Mouse (Mus musculus): ENCODE data around the gene Uri1. TPM values are rescaled to one million over a fixed set of nuclear protein-coding genes. Genes with fewer than 3 reads are reported as not detected.
A peak's percentile ranks its signal among the peaks of the same experiment; 100 is the strongest.

Uri1 gene
- total RNA-seq, 2 experiments from 2014 or later: 39.5 to 40.5 TPM

DNA sequence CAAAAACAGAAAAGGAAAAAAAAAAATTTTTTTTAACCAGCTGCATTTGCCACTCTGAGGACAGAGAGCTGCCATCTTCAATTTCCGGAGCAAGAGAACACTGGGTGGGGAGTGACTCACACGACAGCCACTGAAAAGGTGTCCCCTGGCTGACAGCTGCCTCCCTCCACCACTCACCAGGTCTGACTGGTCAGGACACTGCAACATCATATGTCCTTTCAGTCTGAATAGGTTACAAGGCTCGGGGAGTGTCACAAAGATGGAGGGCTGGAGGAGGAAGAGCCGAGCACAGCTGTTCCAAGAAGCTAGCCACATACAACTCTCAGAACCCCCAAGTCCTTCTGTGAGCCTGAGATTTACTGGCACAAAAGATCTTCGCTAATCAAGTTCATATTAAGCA lies 87.6 kb downstream of the Uri1 start:
- DNase-seq (ENCODE audit: extremely low spot score in 1 of 2, low spot score in 2 of 2): no peak
- intact Hi-C loops (cut with DNase I): no loop called here

DNA sequence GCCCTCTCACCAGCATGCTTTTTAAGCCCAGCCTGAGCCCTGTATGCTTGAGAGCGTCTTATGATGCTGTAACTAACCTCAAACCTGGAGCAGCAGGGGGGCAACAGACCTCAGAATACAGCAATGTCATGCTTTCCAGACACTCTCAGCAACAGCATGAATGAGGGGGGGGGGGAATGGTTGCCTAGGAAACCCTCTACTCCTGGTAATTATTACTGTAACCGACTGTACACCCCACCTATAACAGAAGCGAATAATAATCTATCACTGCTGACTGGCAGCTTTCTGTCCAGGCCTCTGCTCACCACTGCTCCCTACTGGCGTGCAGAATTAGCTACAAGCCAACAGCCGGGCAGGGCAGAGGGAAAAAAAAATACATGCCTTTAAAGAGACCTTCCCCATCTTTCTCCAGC lies 88.6 kb downstream of the Uri1 start:
- intact Hi-C loops (cut with DNase I): no loop called here
- DNase-seq (ENCODE audit: extremely low spot score in 1 of 2, low spot score in 2 of 2): peak in 1 of 2 experiments; percentile 60

DNA sequence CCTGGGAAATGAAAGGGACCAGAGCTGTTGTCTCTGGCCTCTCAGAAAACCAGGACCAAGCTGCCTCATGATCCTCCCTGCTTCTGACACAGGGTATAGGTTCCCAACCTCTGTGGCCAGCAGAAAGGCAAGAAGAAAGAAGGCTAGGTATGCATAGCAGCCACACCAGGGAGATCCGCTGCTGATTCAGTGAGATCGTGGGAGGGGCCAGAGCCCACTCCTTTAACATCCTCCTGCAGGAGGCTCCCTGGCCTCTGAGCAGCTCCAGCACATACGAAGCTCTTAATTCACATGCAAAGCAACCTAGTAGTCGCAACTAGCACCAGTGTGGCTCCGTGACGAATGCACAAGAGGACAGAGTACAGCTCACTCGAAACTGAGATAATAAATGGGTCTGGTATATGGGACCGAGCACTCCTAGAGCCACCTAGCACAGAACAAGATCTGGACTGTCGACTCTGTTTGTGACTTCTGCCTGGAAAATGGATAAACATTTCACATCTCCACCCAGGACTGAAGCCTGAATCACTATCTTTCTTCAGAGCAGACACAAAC lies 89.5 kb downstream of the Uri1 start:
- DNase-seq (ENCODE audit: extremely low spot score in 1 of 2, low spot score in 2 of 2): no peak
- intact Hi-C loops (cut with DNase I): no loop called here

DNA sequence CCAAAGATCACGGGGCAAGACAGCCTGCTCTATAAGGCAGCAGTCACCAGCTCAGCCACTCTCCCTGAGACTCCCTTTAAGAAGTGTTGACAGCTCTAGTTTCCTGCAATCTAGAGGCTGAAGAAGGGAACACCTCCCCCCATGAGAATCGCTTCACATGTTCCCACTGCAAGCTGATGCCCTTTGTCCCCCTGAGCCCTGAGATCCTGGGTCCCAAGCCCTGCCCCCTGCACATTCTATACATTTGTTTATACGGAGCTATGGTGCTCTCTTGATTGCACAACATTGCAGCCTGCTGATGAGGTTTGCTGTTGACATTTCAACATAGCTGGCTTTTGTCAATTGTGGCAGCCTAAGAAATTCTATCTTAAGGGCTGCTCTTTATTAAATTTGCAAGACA lies 91.7 kb downstream of the Uri1 start:
- DNase-seq (ENCODE audit: extremely low spot score in 1 of 2, low spot score in 2 of 2): no peak
- intact Hi-C loops (cut with DNase I): no loop called here

DNA sequence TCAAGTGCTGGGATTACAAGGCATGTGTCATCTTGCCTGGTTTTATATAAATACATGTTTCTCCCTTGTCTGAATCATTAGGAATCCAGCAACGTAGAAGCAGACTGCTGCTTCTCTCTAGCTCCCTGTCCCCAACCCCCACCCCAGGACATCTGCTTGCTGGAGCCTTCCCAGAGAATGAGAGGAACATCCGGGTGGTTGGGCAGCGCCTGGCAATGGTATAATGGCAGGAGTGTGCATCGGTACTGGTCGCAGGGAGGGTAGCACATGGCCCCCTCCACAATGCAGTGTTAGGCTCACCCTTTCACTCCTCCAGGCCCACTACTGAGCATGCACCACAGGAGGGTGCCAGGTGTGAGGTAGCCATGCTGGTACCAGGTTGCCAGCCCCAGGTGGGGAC lies 93.6 kb downstream of the Uri1 start:
- intact Hi-C loops (cut with DNase I): no loop called here
- DNase-seq (ENCODE audit: extremely low spot score in 1 of 2, low spot score in 2 of 2): peak in 1 of 2 experiments; percentile 62

DNA sequence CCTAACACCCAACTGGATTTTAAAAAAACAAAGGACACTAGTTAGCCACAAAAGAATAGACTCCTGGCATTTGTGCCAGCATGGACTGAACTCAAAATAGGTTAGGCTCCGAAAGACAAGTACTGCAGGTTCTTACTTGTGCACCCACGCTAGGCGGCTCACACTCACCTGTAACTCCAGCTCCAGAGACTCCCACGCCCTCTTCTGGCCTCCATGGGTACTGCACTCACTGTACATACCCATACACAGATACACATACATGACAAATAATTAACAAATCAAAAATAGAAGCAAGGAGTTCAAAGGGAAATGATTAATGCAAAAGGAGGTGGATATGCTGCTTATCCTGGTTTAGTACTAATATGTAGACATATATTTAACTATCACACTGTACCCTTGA lies 100.4 kb downstream of the Uri1 start:
- DNase-seq (ENCODE audit: extremely low spot score in 1 of 2, low spot score in 2 of 2): no peak
- intact Hi-C loops (cut with DNase I): loop anchor here (5.0 kb wide), 1 partner anchor 151 kb away; the partner anchor contains the start of gene Zfp536

DNA sequence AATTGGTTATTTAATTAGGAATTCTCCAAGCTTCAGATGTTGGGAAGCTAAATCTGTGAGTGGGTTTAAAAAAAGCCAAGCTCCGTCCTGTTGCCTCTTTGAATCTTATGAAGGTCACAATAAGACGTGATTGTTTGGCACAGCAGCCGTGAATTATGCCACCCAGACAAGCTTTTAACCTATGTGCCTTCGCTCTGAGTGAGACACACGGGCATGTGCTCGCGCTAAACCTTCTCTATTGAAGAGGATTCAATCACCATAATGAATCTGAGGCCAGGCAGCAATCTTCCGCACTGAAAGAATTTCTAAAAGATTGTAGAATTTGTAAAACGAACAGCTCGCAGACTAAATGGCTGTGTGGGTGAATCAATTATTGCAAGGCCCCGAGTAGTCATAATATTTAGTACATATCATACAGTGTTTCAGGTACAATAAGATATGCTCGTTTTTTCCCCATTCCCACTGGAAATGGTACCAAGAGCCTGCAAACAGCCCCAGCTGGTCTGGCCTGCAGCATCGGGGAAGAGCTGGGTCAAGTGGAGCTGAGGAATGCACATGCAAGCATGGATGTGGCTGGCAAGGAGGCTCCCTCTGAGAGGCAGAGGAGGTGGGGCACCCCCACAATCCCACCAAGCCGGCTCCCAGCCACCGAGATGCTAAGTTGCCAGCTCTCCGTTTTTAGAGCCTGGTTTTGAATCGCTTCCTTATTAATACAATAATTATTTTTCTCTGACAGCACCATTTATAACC lies 101.5 kb downstream of the Uri1 start:
- no peak for DNase-seq (ENCODE audit: extremely low spot score in 1 of 2, low spot score in 2 of 2)
- intact Hi-C loops (cut with DNase I): loop anchor here (5.0 kb wide), 1 partner anchor 150 kb away; the partner anchor contains the start of gene Zfp536

DNA sequence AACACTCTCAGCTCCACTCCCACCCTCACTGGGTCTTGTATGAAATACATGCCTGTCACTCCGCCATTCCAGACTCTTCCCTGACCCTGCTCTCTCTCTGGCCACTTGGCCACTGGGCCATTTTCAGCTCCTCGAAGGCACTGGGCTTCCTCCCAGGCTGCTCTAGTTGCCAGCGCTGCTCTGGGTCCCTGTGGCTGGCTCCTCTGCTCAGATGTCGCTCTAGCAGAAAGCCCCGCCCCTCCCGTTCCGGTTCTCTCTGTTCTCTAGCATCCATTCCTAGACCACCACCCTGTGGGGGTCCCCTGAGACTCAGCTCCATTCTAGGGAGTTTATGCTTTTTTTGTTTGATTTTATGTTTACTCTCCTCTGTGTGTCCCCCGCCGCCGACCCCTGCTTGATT lies 104.4 kb downstream of the Uri1 start:
- intact Hi-C loops (cut with DNase I): no loop called here
- DNase-seq (ENCODE audit: extremely low spot score in 1 of 2, low spot score in 2 of 2): peak in 1 of 2 experiments; percentile 26

DNA sequence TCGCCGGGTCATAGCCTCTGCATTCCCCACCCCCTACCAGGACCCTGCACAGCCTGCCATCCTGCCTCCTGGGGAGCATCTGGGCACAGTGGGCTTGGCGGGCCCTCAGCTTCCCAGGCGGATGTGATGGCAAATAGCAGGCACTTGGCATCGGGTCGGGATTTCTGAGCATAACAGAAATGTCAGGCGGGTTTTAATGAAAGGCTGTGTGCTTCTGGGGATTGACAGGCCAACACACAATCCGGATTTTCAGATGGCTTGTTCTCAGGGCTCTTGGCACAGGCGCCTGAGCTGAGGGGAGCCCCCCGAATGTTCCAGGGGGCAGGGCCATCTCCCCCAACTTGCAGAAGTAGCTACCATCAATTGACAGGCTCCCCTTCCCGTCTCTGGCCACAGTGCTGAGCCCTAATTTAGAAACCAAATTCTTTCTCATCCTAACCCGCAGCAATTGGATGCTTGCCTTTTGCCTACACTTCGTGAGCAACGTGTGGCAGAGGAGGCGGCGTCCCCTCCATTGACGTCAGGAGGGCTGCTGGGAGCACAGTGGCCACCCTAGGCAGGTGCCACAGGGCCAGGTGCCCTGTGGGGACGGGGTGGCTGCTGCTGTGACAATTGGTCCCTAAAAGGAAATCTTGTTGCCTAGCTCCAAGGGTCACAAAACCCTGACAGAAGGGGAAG lies 106.5 kb downstream of the Uri1 start:
- intact Hi-C loops (cut with DNase I): no loop called here
- peak in 1 of 2 experiments; percentile 42 for DNase-seq (ENCODE audit: extremely low spot score in 1 of 2, low spot score in 2 of 2)

DNA sequence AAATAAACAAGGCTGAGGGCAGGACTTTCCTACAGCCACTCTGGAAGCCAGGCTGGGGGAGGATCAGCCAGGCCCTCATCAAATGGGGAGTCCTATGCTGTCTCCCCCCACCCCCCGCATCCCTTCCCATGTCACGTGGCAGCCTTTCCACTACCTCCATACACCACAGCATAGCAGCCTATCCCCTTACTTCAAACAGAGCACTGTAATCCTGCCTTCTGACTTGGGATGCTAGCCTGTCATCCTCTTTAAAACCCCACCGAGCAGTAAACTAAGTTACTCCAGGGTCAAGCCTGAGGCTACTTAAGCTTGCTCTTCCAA lies 111.6 kb downstream of the Uri1 start:
- intact Hi-C loops (cut with DNase I): no loop called here
- DNase-seq (ENCODE audit: extremely low spot score in 1 of 2, low spot score in 2 of 2): no peak

DNA sequence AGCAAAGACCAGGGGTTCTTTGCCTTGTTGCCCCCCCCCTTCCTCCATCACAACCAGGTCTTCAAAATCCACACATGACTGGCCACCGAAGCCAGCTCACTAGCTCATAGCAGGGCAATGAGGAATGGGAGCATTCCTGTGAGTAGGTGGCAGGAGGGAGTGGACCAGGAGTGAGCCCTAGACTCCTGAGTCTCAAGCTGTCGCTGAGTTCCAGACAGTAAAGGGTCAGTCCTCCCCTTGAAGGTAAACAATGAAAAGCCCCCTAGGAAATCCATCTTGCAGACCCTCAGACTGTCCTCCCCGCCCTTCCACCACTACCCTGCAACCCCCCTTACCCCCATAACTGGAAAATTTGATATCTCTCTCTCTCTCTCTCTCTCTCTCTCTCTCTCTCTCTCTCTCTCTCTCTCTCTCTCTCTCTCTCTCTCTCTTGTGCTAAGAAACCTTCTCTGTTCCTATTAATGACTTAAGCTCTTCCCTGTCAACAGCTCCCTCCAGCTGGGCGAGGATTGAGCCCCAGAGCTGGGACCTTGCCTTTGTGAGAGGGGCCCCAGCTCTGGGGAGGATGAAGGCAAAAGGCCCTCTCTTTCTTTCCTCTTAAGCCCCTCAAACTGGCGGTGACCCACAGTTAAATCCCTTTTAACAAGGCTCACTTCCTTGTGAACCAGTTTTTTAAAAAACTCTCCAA lies 112.1 kb downstream of the Uri1 start:
- intact Hi-C loops (cut with DNase I): no loop called here
- DNase-seq (ENCODE audit: extremely low spot score in 1 of 2, low spot score in 2 of 2): no peak

DNA sequence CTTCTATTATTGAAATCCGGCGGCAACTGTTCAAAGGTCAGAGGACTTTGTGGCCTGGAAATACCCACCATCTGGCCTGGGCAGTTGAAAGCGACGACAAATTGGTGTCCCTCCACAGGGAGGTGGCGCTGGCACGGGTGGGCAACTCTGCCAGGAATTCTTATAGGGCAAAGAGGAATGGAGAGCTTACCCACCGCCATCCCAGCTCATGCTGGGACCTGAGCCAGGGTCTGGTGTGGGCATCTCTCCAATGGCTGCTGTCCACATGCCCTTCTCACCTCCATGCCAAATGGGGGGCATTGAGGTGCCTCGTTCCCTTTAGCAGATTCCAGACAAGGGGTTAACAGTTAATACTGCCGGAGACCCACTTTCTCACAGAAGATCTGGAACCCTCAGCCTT lies 113.2 kb downstream of the Uri1 start:
- intact Hi-C loops (cut with DNase I): no loop called here
- no peak for DNase-seq (ENCODE audit: extremely low spot score in 1 of 2, low spot score in 2 of 2)

Other genes with a start within 250 kb of the Uri1 start
- gene Zfp536, start 249.9 kb downstream of the Uri1 start, total RNA-seq (2021): 10 to 100 TPM; 29.8 to 33.2 TPM
- 10 to 100 TPM; 13.0 to 15.2 TPM for gene Ccne1, start 84.0 kb upstream of the Uri1 start, total RNA-seq (2021)
- gene 1600014C10Rik, start 159.7 kb upstream of the Uri1 start, total RNA-seq (2021): 10 to 100 TPM; 18.6 to 19.2 TPM
- gene Plekhf1, start 204.5 kb upstream of the Uri1 start, total RNA-seq (2021): under 1 TPM; 0.55 to 0.92 TPM
- gene Pop4, start 247.9 kb upstream of the Uri1 start, total RNA-seq (2021): 10 to 100 TPM; 31.4 to 35.7 TPM

All from left cerebral cortex, postnatal 10 days (tissue).